ENCODE assay signal across 8 mouse cellular contexts in the genomic region with DNA sequence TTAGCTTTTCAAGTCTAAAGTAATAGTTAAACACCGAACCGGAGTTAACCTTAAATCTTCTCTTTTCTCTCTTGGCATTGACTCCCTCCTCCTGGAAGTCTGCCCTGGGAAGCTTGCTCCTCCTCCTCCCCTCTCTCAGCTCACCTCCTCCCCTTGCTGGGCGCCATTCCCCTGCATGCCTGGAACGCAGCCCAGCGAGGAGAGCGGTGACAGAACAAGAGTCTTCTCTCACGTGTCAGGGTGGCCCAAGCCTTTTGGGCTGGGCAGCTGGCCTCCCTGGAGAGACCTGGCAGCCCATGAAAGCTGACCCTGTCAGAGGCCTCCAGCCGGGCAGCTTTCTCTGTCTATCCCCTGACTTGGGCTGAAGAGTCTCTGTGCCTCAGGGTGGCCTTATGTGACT.
A peak's percentile ranks its signal among the peaks of the same experiment; 100 is the strongest.
DNase-seq lines count a peak whose midpoint lies in the region; ATAC-seq and TF ChIP-seq lines count a peak whose summit lies in the region.

No protein-coding gene starts in this region.

- no peaks in the 10 kb centered on the region for H3K36me3 ChIP-seq in liver, adult 2 months (ENCODE audit: control insufficient read depth, insufficient read depth, low read length)
- H3K36me3 ChIP-seq in liver, embryonic 11.5 days (ENCODE audit: control insufficient read depth, insufficient read depth, low read length) = no peaks in the 10 kb centered on the region
- H3K36me3 ChIP-seq in forebrain, embryonic 12.5 days (replicated peaks) = no peaks in the 10 kb centered on the region
- no peaks in the 10 kb centered on the region for H3K36me3 ChIP-seq in heart, embryonic 14.5 days (ENCODE audit: control insufficient read depth, insufficient read depth, low read length)
- no peaks in the 10 kb centered on the region for H3K36me3 ChIP-seq in midbrain, embryonic 16.5 days (ENCODE audit: control insufficient read depth, insufficient read depth, low read length)

- H3K4me2 ChIP-seq in liver, embryonic 11.5 days = no peak overlapping the region
- no peak overlapping the region for H3K4me2 ChIP-seq in forebrain, embryonic 12.5 days
- no peak overlapping the region for H3K4me2 ChIP-seq in heart, embryonic 14.5 days (ENCODE audit: low read length)
- no peak overlapping the region for H3K4me2 ChIP-seq in midbrain, embryonic 16.5 days (ENCODE audit: low read length)

- no peaks in the 10 kb centered on the region for H3K27me3 ChIP-seq in liver, adult 2 months (ENCODE audit: control insufficient read depth, insufficient read depth, low read length)
- no peaks in the 10 kb centered on the region for H3K27me3 ChIP-seq in liver, embryonic 11.5 days (replicated peaks; ENCODE audit: control insufficient read depth, insufficient read depth, low read length)
- H3K27me3 ChIP-seq in forebrain, embryonic 12.5 days = no peaks in the 10 kb centered on the region
- no peaks in the 10 kb centered on the region for H3K27me3 ChIP-seq in heart, embryonic 14.5 days (ENCODE audit: control insufficient read depth, insufficient read depth, low read length)
- H3K27me3 ChIP-seq in midbrain, embryonic 16.5 days (ENCODE audit: control insufficient read depth, insufficient read depth, low read depth, low read length) = no peaks in the 10 kb centered on the region

- WGBS in liver, adult 2 months = 23% methylated on average over 8 of the region's 8 CpGs
- WGBS in liver, embryonic 11.5 days = 60% methylated on average over 8 of the region's 8 CpGs
- 38% methylated on average over 8 of the region's 8 CpGs for WGBS in forebrain, embryonic 12.5 days
- WGBS in heart, embryonic 14.5 days = 12% methylated on average over 8 of the region's 8 CpGs
- whole genome bisulfite sequencing in midbrain, embryonic 16.5 days = 36% methylated on average over 8 of the region's 8 CpGs

- H3K4me1 ChIP-seq in liver, adult 2 months (ENCODE audit: control insufficient read depth, insufficient read depth, low read length) = peaks cover 4% of the 10 kb centered on the region; the same call in 1 of the 2 replicates
- H3K4me1 ChIP-seq in liver, embryonic 11.5 days (replicated peaks; ENCODE audit: control insufficient read depth, insufficient read depth, low read length) = peaks cover 21% of the 10 kb centered on the region
- peaks cover 35% of the 10 kb centered on the region for H3K4me1 ChIP-seq in forebrain, embryonic 12.5 days
- peaks cover 15 to 32% of the 10 kb centered on the region in 2 experiments for H3K4me1 ChIP-seq in heart, embryonic 14.5 days (ENCODE audit: control insufficient read depth in 2 of 2, insufficient read depth in 2 of 2, low read length in 2 of 2)
- H3K4me1 ChIP-seq in midbrain, embryonic 16.5 days (ENCODE audit: control insufficient read depth, insufficient read depth, low read length) = peaks cover 6% of the 10 kb centered on the region

- no peak overlapping the region for H3K27ac ChIP-seq in liver, adult 2 months (replicated peaks; ENCODE audit: insufficient read depth, low read depth, low read length)
- H3K27ac ChIP-seq in liver, embryonic 11.5 days (ENCODE audit: low read depth, low read length) = no peak overlapping the region
- H3K27ac ChIP-seq in forebrain, embryonic 12.5 days = 0 out of 2 replicates have a peak overlapping the region, but pooled peaks have one; percentile 31
- H3K27ac ChIP-seq in heart, embryonic 14.5 days (replicated peaks in 1 of 2; ENCODE audit: control insufficient read depth in 1 of 2, insufficient read depth in 1 of 2, low read depth in 2 of 2, low read length in 2 of 2) = peak overlapping the region; percentile 14 to 73
- H3K27ac ChIP-seq in midbrain, embryonic 16.5 days (ENCODE audit: low read length) = no peak overlapping the region

- H3K4me3 ChIP-seq in liver, adult 2 months (ENCODE audit: insufficient read depth, low read depth, low read length) = no peak overlapping the region
- no peak overlapping the region for H3K4me3 ChIP-seq in liver, embryonic 11.5 days (ENCODE audit: low read depth, low read length)
- H3K4me3 ChIP-seq in forebrain, embryonic 12.5 days (replicated peaks) = no peak overlapping the region
- no peak overlapping the region for H3K4me3 ChIP-seq in heart, embryonic 14.5 days (ENCODE audit: control insufficient read depth in 1 of 2, insufficient read depth in 1 of 2, low read depth in 1 of 2, low read length in 2 of 2)
- H3K4me3 ChIP-seq in midbrain, embryonic 16.5 days (ENCODE audit: low read depth, low read length) = no peak overlapping the region

- TF ChIP-seq CTCF in liver, adult 2 months (IDR thresholded peaks at IDR 0.05; ENCODE audit: low read depth, low read length) = no peak

- H3K9me3 ChIP-seq in liver, embryonic 11.5 days (ENCODE audit: control insufficient read depth, low read length) = no peaks in the 10 kb centered on the region
- H3K9me3 ChIP-seq in forebrain, embryonic 12.5 days = no peaks in the 10 kb centered on the region
- no peaks in the 10 kb centered on the region for H3K9me3 ChIP-seq in heart, embryonic 14.5 days (ENCODE audit: control insufficient read depth, low read length)
- no peaks in the 10 kb centered on the region for H3K9me3 ChIP-seq in midbrain, embryonic 16.5 days (replicated peaks; ENCODE audit: control insufficient read depth, low read length, poor library complexity, severe bottlenecking)

- peak; percentile 78 for DNase-seq in liver, adult 2 months (ENCODE audit: extremely low read depth, low read depth, low spot score)
- DNase-seq in liver, embryonic 11.5 days (ENCODE audit: low spot score) = no peak
- DNase-seq in kidney, postnatal 25 days = peak; percentile 94
- peak; percentile 81 for DNase-seq in urinary bladder, postnatal 14 days (ENCODE audit: low spot score)
- no peak for DNase-seq in spleen, postnatal 4 days (ENCODE audit: low spot score in 2 of 2)

- ATAC-seq in liver, embryonic 11.5 days (replicated peaks; ENCODE audit: low FRiP score) = no peak
- peak; percentile 42; the same call in 1 of the 2 replicates for ATAC-seq in forebrain, embryonic 12.5 days (ENCODE audit: low FRiP score)
- ATAC-seq in heart, embryonic 14.5 days (ENCODE audit: insufficient number of reproducible peaks, insufficient read depth, low FRiP score, low read depth) = peak; percentile 84
- peak; percentile 70 for ATAC-seq in midbrain, embryonic 16.5 days

- no peak overlapping the region for H3K9ac ChIP-seq in liver, adult 2 months (ENCODE audit: low read depth, low read length)
- no peak overlapping the region for H3K9ac ChIP-seq in liver, embryonic 11.5 days (ENCODE audit: low read depth, low read length)
- H3K9ac ChIP-seq in forebrain, embryonic 12.5 days = no peak overlapping the region
- H3K9ac ChIP-seq in heart, embryonic 14.5 days (ENCODE audit: low read length) = no peak overlapping the region
- H3K9ac ChIP-seq in midbrain, embryonic 16.5 days (ENCODE audit: low read depth, low read length) = no peak overlapping the region

- TF ChIP-seq POLR2A in liver, adult 2 months (IDR thresholded peaks at IDR 0.05; ENCODE audit: extremely low read depth, insufficient read depth, low read length) = no peak

- no peaks in the 10 kb centered on the region for H3K79me2 ChIP-seq in liver, adult 2 months (ENCODE audit: control insufficient read depth, insufficient read depth, low read length)

Comparison
In these comparisons a context has a peak if more than half of its experiments do, and no peak if none do; other contexts are left out.
1. DNase-seq: peak in liver, adult 2 months (single experiment), kidney, postnatal 25 days (2 of 2) and urinary bladder, postnatal 14 days (single experiment); none in liver, embryonic 11.5 days (single experiment) and spleen, postnatal 4 days (0 of 2).
2. H3K27ac ChIP-seq: peak in forebrain, embryonic 12.5 days (single experiment) and heart, embryonic 14.5 days (2 of 2); none in liver, adult 2 months (single experiment), liver, embryonic 11.5 days (single experiment) and midbrain, embryonic 16.5 days (single experiment).